Mouse (Mus musculus) testis, adult 10 weeks (tissue): ENCODE results near the gene Igf2bp3. TPM values are rescaled to one million over a fixed set of nuclear protein-coding genes. Genes with fewer than 3 reads are reported as not detected.

ENCODE experiments used
- polyA plus RNA-seq: library from polyadenylated mRNA; stranded (reverse); fragments of 350-450 nt; fragmentation: Illumina TruSeq; extraction: RNeasy Lipid Tissue Mini Kit (QIAGEN cat#74804); gene quantifications from one replicate; pipeline ENCODE4 v1.2.3, GENCODE M21; 2014; ENCODE audit warnings: low read depth, low replicate concordance

Gene Igf2bp3
- polyA plus RNA-seq = 91.5 TPM

DNA sequence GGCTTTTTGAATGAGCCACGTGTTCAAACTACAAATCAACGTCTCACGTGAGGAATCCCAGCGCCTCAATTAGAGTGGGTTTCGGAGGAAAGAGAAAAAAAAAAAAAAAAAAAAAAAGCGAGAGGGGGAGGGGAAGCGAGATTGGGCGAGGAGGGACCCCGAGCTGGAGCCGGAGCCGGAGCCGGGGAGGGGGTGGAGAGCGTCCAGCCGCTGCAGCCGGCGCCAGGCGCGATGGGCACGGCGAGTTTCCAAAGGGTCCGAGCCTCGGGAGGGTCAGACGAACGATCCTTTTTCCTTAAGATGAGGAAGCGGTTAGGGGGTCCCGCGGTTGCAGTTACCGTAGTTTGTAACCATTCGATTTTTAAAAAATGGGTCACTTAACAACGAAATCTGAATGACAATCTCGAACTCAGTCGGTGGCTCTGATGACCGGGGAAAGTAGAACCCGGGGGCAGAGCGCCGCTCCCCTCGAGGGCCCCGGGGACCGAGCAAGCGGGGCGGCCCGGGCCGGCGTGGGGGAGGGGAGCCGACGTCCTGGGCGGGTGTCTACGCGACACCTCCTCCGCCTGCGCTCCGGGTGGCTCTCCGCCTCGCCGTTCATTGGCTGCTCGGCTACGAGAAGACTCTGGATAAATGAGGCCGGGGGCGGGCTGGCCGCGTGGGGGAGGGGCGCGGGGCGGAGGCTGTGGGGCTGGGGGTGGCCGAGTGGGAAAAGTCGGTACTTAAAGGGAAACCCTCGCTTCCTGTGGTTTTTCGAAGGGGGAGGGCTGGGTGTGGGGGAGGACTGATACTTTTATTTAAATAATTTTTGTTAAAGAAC lies at the start of gene Igf2bp3:
Igf2bp3 (minus strand) TSS at position 30 of the 820 bp plus-strand sequence.

DNA sequence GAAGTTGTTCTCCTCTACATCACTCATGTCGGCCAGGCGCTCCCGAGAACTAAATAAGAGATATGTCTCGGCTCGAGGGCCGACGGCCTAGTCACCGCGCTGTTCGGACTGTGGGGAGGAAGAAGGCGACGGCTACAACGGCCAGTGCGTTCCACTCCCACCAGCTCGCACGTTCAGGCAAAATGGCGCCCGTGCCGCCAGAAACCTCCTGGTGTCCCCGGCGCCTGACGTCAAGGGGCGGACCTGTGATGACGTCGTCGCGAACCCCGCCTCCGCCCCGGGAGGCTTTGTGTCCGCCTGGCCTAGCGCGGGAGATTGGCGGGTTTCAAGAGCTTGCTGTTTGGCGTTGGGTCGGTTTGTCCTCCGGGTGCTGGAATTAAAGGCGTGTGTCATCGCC lies 49.1 kb upstream of the Igf2bp3 start, which contains the start of gene Tra2a:
Tra2a (minus strand) TSS at position 187 of the 397 bp plus-strand sequence.

DNA sequence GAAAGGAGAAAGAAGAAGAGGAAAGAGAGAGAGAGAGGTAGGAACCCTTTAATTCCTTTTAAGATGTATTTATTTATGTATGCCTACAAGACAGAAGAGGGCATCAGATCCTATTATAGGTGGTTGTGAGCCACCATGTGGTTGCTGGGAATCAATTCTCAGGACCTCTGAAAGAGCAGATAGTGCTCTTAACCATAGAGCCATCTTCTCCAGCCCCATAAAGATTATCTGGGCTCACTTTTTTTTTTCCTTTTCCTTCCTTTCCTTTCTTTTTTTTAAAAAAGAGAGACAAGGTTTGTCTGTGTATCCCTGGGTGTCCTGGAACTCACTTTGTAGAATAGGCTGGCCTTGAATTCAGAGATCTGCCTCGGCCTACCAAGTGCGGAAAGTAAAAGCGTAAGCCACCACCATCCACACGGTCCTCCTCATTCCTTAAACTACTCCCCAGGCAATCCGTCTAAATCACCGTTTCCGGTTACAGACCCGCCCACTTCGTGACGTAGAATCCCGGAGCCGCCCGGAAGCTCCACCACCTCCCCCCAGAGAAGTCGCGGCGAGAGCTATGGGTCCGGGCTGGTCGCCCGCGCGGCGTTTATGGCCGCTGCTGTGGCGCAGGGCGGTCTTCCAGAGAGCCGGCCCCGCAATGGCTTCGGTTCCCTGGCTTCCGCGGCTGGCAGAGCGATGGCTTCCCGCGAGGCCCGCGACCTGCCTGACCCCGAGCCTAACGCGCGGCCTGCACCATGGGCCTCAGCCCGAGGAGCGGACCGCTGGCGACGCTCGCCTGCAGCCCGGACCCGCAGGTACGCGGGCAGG lies 141.2 kb downstream of the Igf2bp3 start, which contains the start of gene Malsu1:
Malsu1 (plus strand) TSS at position 492 of the 813 bp plus-strand sequence.

DNA sequence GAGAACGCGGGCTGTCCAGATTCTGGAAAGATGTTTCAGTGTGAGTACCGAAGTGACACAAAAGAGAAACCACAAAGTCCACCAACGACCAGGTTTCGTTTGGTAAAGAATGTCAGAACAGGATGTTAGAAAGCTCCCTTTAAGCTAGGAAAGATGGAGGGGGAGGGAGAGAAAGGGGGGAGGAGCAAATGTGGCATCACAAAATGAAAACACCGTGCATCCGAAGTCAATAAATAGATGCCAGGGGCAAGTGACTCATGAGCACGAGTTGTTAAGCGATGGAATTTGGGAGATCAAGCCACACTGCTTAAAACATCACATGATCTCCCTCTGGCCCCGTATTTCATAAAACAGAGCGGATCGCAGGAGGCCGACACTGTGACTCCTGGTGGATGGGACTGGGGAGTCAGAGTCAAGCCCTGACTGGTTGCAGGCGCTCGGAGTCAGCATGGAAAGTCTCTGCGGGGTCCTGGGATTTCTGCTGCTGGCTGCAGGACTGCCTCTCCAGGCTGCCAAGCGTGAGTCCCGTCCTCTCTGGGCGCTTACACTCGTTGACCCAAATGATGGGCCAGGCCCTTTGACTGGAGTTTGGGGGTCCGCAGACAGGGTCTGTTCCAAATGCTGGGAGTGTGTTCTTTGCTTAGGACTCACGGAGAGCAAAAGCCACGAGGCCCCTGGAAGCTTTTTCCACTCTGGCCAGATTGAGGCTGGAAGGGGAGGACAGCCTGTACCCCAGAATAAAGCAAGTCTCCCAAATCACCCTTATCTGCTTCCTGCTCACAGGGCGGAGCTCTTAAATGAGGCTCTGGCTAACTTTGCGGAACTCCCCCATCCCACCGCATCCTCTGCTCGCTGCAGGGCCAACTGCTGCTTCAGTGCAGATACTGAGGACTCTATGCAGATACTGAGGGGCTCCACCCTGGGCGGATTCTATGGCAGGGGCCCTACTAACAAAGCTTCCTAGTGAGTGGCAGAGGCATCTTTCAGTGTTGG lies 178.2 kb downstream of the Igf2bp3 start, which contains the start of gene Gpnmb:
Gpnmb (plus strand) TSS at position 272 of the 993 bp plus-strand sequence.

Other genes starting within 250 kb of the Igf2bp3 start
- gene Doxl2, start 240.0 kb downstream of the Igf2bp3 start, polyA plus RNA-seq = not detected
- not detected for gene Svs1, start 228.1 kb downstream of the Igf2bp3 start, polyA plus RNA-seq
- gene Gpnmb, start 178.4 kb downstream of the Igf2bp3 start, polyA plus RNA-seq = 0.11 TPM
- 16.2 TPM for gene Malsu1, start 141.2 kb downstream of the Igf2bp3 start, polyA plus RNA-seq
- 147 TPM for gene Tra2a, start 49.1 kb upstream of the Igf2bp3 start, polyA plus RNA-seq
- 2.5 TPM for gene Ccdc126, start 104.3 kb upstream of the Igf2bp3 start, polyA plus RNA-seq
- gene Fam221a, start 152.8 kb upstream of the Igf2bp3 start, polyA plus RNA-seq = 37.3 TPM
- 151 TPM for gene Stk31, start 180.6 kb upstream of the Igf2bp3 start, polyA plus RNA-seq